Mouse (Mus musculus) left cerebral cortex, adult 9 months (tissue): ENCODE measurements at regions not wholly inside any gene's neighbourhood (a gene's known extent, or its start where the extent isn't known, plus 50 kb on each side); places are given as distances from the start of the nearest gene placed in this dataset.

Experiments
- DNase-seq, 2 experiments: peaks; one replicate each; pipeline ENCODE4 v3.0.0; 2022; ENCODE audit warnings: low spot score in 2 of 2

DNA sequence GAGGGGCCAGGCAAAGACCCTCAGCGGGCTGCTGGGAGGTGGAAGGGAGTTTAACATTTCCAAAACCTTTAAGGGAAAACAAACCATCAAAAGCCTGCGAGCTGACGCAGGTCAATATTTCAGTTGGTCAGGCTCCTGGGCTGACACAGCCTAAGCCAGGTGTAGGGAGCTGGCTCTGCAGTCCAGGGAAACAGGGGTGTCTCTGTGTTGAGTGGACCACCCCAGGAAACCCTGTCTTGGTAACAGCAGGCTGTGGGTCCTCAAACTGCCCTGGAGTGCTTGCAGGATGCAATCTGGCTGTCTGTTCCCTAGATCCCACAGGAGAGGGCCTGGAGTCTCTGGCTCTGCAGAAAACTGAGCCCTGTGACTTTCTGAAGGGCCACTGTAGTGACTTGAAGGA is 236.2 kb upstream of the Tle3 start:
- DNase-seq, result no peak

DNA sequence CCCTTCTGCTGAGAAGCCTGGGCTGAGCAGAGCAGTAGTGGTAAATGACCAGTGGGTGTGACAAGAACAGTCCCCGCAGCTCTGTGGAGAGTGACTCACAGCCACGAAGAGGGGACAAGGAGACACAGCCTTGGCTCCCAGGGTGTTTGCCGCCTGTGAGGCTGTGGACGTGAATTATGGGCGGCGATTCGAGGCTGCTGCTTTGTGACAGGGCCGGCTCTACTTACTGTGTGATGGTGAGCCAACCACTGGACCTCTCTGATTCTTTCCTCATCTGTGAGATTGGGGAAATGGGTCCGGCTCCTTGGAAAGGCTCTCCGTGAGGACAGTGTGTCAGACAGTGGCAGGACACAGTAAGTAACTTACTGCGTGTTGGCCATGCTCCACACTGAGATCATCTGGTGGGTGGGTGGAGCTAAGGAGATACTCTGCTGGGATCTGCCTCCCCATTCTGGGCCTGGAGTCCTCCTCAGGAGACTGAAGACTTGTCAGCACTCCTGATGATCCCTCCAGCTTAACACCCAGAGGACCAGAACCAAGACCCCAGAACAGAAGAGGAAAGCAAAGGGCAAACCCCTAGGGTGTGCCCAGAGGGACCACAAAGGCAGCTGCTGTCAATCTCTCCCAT is 233.3 kb upstream of the Tle3 start:
- no peak for DNase-seq

DNA sequence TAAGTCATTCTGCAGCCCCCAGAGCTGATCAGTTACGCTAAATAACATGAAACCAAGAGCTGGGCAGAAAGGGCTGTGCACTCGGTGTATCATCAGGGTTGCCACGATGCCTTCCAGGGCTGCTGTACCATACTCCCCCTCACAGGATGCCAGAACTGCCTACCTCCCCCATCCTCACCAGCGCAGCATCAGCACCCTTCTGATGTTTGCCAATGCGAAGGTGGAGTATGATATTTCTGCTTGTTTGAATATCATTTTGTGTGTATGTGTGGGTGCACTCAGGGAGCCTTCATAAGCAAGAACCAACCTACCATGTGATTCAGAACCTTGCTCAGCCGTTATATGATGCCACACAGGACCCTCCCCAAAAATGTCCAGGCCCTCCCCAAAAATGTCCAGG is 229.1 kb upstream of the Tle3 start:
- DNase-seq, result no peak

GRCm38 (mm10) chr9:61144685-61145318 is 227.4 kb upstream of the Tle3 start:
- DNase-seq, result no peak

- DNase-seq, result no peak
Measured at GRCm38 (mm10) chr9:61145738-61146137, 226.4 kb upstream of the Tle3 start.

- DNase-seq, result no peak
Measured at GRCm38 (mm10) chr9:61151201-61151600, 221.0 kb upstream of the Tle3 start.

- DNase-seq, result no peak
Measured at GRCm38 (mm10) chr9:61151901-61152337, 220.2 kb upstream of the Tle3 start.

- no peak for DNase-seq
Measured at GRCm38 (mm10) chr9:61154721-61155120, 217.4 kb upstream of the Tle3 start.

DNA sequence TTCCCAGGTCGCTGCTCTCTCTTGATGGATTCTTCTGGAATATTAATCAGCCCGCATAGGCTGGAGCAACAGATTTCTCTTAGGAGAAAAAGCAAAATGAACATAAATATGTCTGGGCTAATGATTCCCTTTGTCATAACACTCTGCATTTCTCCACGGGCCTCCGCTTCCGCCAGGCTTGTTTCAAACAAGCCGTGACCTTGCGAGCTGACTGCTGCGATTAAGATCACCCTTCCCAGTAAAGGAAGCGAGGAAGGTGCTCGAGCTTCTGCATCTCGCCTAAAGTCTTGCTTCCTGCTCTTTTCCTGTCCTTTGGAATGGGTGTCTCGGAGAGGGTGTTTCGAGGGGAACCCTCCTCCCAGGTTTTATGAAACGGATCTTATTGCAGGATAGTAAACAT is 216.3 kb upstream of the Tle3 start:
- DNase-seq, result no peak

- no peak for DNase-seq
Measured at GRCm38 (mm10) chr9:61158192-61158770, 213.9 kb upstream of the Tle3 start.

DNA sequence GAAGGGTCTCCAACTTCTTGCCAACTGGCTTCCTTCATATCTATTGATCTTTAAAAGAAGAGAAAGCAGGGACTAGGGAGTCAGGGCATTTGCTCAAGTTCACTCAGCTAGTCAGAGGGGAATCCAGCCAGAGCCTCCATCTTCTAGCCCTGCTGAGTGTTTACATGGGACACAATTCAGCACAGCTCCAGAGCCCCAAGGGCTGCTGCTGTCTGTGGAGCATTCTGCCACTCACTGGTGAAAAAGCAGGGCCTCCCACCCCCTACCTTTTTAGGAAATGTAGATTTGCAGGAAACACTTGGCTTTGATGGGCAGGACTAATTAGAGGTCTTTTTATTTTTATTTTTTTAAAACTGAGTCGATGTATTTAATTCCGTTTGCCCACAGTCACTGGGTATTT is 213.0 kb upstream of the Tle3 start:
- DNase-seq, result no peak

DNA sequence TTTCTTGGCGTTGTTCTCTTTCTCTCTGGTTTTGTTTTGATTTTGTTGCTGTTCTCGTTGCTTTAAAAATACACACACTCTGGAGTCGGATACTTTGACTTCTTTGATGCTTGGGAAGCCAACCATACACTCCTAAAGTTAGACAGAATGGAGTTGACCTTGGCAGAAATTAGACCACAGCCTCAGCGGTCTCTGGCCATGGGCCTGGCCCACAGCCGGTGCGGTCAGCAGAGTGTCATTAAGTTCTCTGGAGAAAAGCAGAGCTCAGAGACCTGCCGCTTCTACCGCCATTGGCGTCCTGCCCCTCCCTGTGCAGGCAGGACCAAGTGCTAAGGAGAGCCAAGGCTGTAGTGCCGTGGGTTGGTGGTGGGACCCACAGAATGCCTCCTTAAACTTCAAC is 212.6 kb upstream of the Tle3 start:
- DNase-seq, result no peak

DNA sequence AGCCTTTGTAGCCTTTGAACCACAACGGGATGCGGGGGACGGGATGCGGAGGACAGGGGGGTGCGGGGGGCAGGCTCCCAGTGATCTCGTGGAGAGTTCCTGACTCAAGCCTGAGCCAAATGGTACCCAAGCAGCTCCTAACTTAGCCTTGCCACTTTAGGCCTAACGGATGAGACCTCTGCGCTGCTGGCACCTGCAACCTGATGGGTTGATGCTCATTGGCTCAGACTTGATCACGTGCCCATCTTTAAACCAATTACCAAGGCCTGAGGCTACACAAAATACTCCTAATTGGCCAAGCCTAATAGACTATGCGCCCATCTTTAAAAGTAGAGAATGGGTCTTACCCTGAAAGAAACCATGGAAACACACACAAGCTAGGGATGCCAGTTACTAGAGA is 209.3 kb upstream of the Tle3 start:
- DNase-seq, result no peak

GRCm38 (mm10) chr9:61163671-61164288 is 208.4 kb upstream of the Tle3 start:
- DNase-seq, result no peak

GRCm38 (mm10) chr9:61164501-61165251 is 207.5 kb upstream of the Tle3 start:
- DNase-seq, result no peak

DNA sequence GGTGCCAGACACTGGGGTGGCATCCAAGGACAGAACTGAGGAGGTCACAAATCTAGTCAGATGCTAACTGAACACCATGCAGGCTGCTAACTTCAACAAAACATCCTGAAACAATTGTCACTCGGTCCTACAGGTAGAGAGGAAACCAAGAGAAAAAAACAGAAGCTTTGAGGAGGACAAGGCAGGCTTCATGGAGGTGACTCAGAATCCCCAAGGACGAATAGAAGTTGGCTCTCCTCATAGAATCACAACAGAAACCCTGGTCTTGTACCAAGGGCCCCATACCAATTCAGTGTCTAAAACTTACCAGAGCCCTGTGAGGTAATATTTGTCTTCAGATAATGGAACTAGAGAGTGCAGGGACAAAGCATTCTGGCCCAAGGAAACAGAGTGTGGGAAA is 206.1 kb upstream of the Tle3 start:
- DNase-seq, result no peak

GRCm38 (mm10) chr9:61167097-61167842 is 204.9 kb upstream of the Tle3 start:
- no peak for DNase-seq

DNA sequence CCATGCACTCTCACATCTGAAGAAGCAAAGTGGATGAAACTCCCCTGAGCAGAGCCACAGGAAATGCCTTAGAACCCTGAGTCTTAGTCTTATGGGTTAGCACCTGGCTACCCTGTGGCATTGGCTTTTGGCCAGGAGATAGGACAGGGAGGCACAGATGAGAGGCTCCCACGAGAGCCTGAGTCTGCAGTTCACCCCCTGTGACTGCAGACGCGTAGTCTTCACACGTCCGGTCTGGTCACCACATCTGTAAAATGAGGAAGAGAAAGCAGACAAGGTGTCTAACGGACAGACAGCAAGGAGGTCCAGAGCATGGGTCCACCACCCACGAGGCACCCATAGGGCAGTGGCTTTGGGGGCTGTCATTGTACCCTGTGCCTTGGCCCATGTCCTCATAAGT is 203.2 kb upstream of the Tle3 start:
- peak; percentile 33 to 42 for DNase-seq

DNA sequence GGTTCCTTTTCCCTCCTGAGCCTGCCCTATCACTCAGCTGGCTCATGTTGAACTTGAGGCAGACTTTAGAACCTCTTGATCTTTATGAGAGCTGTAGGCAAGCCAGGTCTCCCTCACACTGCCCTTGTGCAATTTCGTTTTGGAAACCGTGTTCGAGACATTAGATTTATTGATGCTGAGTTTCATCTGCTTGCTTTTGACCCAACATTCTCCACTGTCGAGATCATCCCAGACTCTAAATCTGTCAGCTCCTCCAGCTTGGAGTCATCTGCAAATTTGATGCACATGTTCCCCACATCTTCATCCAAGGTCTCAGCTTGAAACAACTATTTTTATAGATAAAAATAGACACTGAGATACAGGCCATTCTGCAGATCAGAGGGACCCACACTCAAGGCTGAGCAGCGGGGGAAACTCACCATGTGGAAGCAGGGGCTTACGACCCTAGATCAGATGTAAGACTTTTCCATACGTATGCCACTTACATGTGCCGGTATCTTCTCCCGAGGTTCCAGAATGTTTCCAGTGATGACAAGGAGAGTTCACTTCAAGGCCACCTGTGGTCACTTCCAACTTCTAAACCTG is 202.6 kb upstream of the Tle3 start:
- no peak for DNase-seq

DNA sequence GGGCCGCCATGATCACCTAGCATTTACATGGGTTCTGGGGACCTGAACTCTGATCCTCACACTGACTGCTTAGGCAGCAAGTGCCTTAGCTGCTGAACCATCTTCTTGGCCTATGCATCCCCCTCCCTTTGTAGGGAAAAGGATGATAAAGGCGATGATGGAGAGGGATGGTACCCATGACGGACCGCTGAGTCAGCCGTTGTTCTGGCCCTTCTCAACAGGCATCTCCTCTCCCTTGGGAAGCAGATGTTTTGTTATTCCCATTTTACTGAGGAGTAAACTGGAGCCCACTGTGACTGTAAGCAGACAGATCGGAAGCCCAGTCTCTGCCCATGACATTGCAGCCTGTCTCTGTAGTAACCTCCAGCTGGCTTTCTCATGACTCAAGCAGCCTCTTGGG is 201.2 kb upstream of the Tle3 start:
- no peak for DNase-seq

DNA sequence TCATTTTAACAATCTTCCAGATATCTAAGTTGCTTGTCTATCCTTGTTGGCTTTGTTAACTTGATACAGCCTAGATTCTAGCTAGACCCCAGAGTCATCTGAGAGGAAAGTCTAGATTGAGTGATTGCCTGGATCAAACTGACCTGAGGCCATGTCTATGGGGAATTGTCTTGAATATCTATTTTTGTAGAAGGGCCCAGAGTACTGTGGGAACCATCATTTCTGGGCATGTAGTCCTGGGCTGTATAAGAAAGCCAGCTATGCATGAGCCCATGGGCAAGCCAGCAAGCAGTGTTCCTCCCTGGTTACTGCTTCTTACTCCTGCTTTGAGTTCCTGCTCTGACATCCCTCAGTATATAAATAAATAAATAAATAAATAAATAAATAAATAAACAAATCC is 199.7 kb upstream of the Tle3 start:
- DNase-seq, result no peak
